ENCODE assay signal across 8 mouse cellular contexts in the genomic region with DNA sequence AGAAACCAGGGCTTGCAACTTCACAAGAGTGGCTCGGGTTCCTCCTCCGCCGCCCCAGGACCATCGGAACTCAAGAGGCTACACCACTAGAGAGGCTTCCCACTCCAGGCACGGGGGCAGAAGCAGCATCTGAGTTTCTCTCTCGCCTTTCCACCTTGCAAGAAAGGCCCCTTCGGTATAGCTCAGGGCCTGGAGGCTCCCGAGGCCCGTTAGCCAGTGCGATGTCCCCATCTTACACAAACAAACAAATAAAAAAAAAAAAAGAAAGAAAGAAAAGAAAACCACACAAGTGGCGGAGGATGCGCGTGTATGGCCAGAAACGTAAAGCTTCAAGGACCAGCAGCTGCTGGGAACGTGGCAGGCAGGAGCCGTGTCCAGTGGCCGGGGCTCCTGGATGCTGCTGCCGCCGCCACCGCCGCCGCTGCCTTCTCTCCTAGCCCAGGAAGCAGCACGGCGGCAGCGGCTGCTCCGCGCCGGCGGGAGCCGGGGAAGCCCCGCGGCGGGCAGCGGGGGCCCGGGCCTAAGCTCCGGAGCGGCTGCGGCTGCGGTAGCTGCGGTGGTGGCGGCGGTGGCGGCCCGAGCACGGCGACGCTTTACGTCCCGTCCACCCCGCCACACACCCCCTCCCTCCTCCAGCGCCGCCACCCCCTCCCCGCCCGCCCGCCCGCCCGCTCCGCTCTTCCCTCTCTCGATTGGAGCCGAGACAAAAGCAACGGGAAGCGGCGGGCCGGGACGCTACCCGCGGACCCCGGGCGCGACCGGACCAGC. TPM values are rescaled to one million over a fixed set of nuclear protein-coding genes. Genes with fewer than 3 reads are reported as not detected.
A peak's percentile ranks its signal among the peaks of the same experiment; 100 is the strongest.
DNase-seq lines count a peak whose midpoint lies in the region; ATAC-seq and TF ChIP-seq lines count a peak whose summit lies in the region.

No protein-coding gene starts in this region.

- H3K4me3 ChIP-seq in MEL (ENCODE audit: control insufficient read depth in 1 of 2, insufficient read depth in 1 of 2, low read depth in 2 of 2, low read length in 2 of 2) = peak overlapping the region; percentile 97 to 99
- H3K4me3 ChIP-seq in forebrain, embryonic 12.5 days (replicated peaks) = peak overlapping the region; percentile 88

- no peak for TF ChIP-seq EP300 in MEL (IDR thresholded peaks at IDR 0.05; ENCODE audit: low read depth in 1 of 2, low read length in 2 of 2)

- peak overlapping the region; percentile 68 for H3K4me2 ChIP-seq in forebrain, embryonic 12.5 days

- H3K4me1 ChIP-seq in MEL (ENCODE audit: control insufficient read depth in 1 of 2, insufficient read depth in 2 of 2, low read length in 2 of 2) = peaks cover 13 to 21% of the 10 kb centered on the region in 2 experiments
- peaks cover 14% of the 10 kb centered on the region for H3K4me1 ChIP-seq in forebrain, embryonic 12.5 days

- H3K27ac ChIP-seq in MEL (ENCODE audit: control insufficient read depth, low read depth, low read length) = peak overlapping the region; percentile 94
- H3K27ac ChIP-seq in forebrain, embryonic 12.5 days = peak overlapping the region; percentile 99

- H3K27me3 ChIP-seq in MEL (ENCODE audit: control insufficient read depth in 1 of 2, insufficient read depth in 2 of 2, low read length in 2 of 2) = no peaks in the 10 kb centered on the region
- no peaks in the 10 kb centered on the region for H3K27me3 ChIP-seq in forebrain, embryonic 12.5 days

- TF ChIP-seq CTCF in MEL (IDR thresholded peaks at IDR 0.05 in 2 of 3, conservative IDR thresholded peaks at IDR 0.05 in 1 of 3; ENCODE audit: control insufficient read depth in 1 of 3, insufficient read depth in 1 of 3, low read depth in 2 of 3, low read length in 3 of 3, poor library complexity in 1 of 3, severe bottlenecking in 1 of 3) = no peak

- TF ChIP-seq POLR2A in MEL (IDR thresholded peaks at IDR 0.05; ENCODE audit: control insufficient read depth in 1 of 2, insufficient read depth in 1 of 2, low read depth in 1 of 2, low read length in 2 of 2, poor library complexity in 1 of 2) = peak in 1 of 2 experiments; percentile 41; a peak in 1 of 4 replicates

- peak; percentile 82 for ATAC-seq in forebrain, embryonic 12.5 days (ENCODE audit: low FRiP score)
- ATAC-seq in hematopoietic stem cell, adult 5-6 weeks (replicated peaks in 1 of 2; ENCODE audit: insufficient read depth in 1 of 2, low FRiP score in 2 of 2, low TSS enrichment in 1 of 2, low read depth in 1 of 2, poor library complexity in 2 of 2, severe bottlenecking in 2 of 2) = peak; percentile 18 to 34

- H3K9ac ChIP-seq in MEL (ENCODE audit: control insufficient read depth, low read depth, low read length, poor library complexity, severe bottlenecking) = peak overlapping the region; percentile 90
- peak overlapping the region; percentile 99 for H3K9ac ChIP-seq in forebrain, embryonic 12.5 days

- no peaks in the 10 kb centered on the region for H3K9me3 ChIP-seq in MEL (replicated peaks; ENCODE audit: insufficient read depth, low read length)
- H3K9me3 ChIP-seq in forebrain, embryonic 12.5 days = no peaks in the 10 kb centered on the region

- DNase-seq in MEL (ENCODE audit: low read depth, low spot score) = peak; percentile 81
- peak; percentile 32 for DNase-seq in c-Kit-negative CD71-positive TER-119-positive erythroid progenitor cells, embryonic 14.5 days (ENCODE audit: low read depth, low spot score)
- peak; percentile 26 to 41 for DNase-seq in layer of hippocampus, postnatal 14 days (ENCODE audit: low spot score in 2 of 2)
- peak; percentile 38 for DNase-seq in lung, postnatal 36 days
- DNase-seq in right cerebral cortex, adult 18-20 months = peak; percentile 24
- peak; percentile 26 for DNase-seq in urinary bladder, adult 2 months (ENCODE audit: low spot score)

- no peak for TF ChIP-seq RAD21 in MEL (IDR thresholded peaks at IDR 0.05; ENCODE audit: low read depth, low read length)

- H3K36me3 ChIP-seq in MEL (ENCODE audit: control insufficient read depth in 1 of 2, insufficient read depth in 2 of 2, low read length in 2 of 2) = peaks cover 1 to 35% of the 10 kb centered on the region in 2 experiments; a peak in 3 of 4 replicates
- H3K36me3 ChIP-seq in forebrain, embryonic 12.5 days (replicated peaks) = 0 out of 2 replicates have a peak, but pooled peaks cover 9% of the 10 kb centered on the region

- WGBS in forebrain, embryonic 12.5 days = 0% methylated on average over 39 of the region's 71 CpGs

- peaks cover 49% of the 10 kb centered on the region for H3K79me2 ChIP-seq in MEL (ENCODE audit: control insufficient read depth, insufficient read depth, low read length, poor library complexity)

TF ChIP-seq in MEL, 35 proteins besides CTCF, POLR2A, EP300 and RAD21:
- TF ChIP-seq NELFE (IDR thresholded peaks at IDR 0.05; ENCODE audit: low read depth, low read length) (no peak; the same call in 1 of the 2 replicates), ELF1 (IDR thresholded peaks at IDR 0.05; ENCODE audit: low read depth, low read length) (no peak), CHD1 (IDR thresholded peaks at IDR 0.05; ENCODE audit: low read depth, low read length) (no peak), SIN3A (IDR thresholded peaks at IDR 0.05; ENCODE audit: low read length) (peak; percentile 62), USF2 (IDR thresholded peaks at IDR 0.05; ENCODE audit: borderline replicate concordance in 1 of 2, insufficient read depth in 1 of 2, low read depth in 1 of 2, low read length in 2 of 2) (no peak), TCF12 (IDR thresholded peaks at IDR 0.05; ENCODE audit: low read depth, low read length) (no peak), ZNF384 (IDR thresholded peaks at IDR 0.05; ENCODE audit: low read depth, low read length) (0 out of 2 replicates have a peak, but pooled peaks have one; percentile 30), POLR2AphosphoS2 (IDR thresholded peaks at IDR 0.05; ENCODE audit: low read length) (no peak; the same call in 1 of the 2 replicates), POLR2AphosphoS5 (IDR thresholded peaks at IDR 0.05; ENCODE audit: borderline replicate concordance, low read depth, low read length) (no peak), RCOR1 (IDR thresholded peaks at IDR 0.05; ENCODE audit: low read depth, low read length) (no peak), TBP (IDR thresholded peaks at IDR 0.05; ENCODE audit: low read depth, low read length) (0 out of 2 replicates have a peak, but pooled peaks have one; percentile 46), MYB (IDR thresholded peaks at IDR 0.05; ENCODE audit: low read depth, low read length) (no peak), GABPA (IDR thresholded peaks at IDR 0.05; ENCODE audit: low read depth, low read length) (no peak), MYC (IDR thresholded peaks at IDR 0.05; ENCODE audit: low read depth, low read length) (no peak), UBTF (IDR thresholded peaks at IDR 0.05; ENCODE audit: borderline replicate concordance, insufficient read depth, low read depth, low read length) (no peak), TAL1 (IDR thresholded peaks at IDR 0.05; ENCODE audit: low read length) (no peak), CHD2 (IDR thresholded peaks at IDR 0.05; ENCODE audit: low read length) (no peak), E2F4 (IDR thresholded peaks at IDR 0.05; ENCODE audit: borderline replicate concordance, low read depth, low read length) (no peak)

RNA-seq across cellular contexts. Expression of gene Cnot2, which starts 0.5 kb away (rescaled TPM):
- 84.6 and 88.8 TPM in 2 replicates for total RNA-seq in MEL (2012; rRNA removed)
- 100 to 1,000 TPM in 1 of 2 experiments, 10 to 100 TPM in 1; 84.3 to 554 TPM for polyA plus RNA-seq in MEL (2012; ENCODE audit: insufficient read depth in 1 of 2, insufficient read length in 2 of 2, low read depth in 1 of 2, low replicate concordance in 2 of 2, missing spikeins in 1 of 2)
- 124 and 125 TPM in 2 replicates for polyA plus RNA-seq in forebrain, embryonic 12.5 days (2016; fragmentation: Nextera tagmentation; extraction: Ambion mirVana)
- total RNA-seq in hematopoietic stem cell, adult 5-6 weeks (2017) = 149 and 164 TPM in 2 replicates
- total RNA-seq in layer of hippocampus, postnatal 14 days (2021) = 10 to 100 TPM; 69.2 to 69.3 TPM
- polyA plus RNA-seq in urinary bladder, adult 2 months (2012; rRNA removed) = 59.3 and 60.0 TPM in 2 replicates

Comparison
In these comparisons a context has a peak if more than half of its experiments do, and no peak if none do; other contexts are left out.
1. Peak in every context shown above with its lines: DNase-seq, ATAC-seq, H3K4me3 ChIP-seq and H3K27ac ChIP-seq.
2. DNase-seq: peak in every context shown above with its lines; median percentile 81 in MEL; 38 in lung, postnatal 36 days; 34 in layer of hippocampus, postnatal 14 days; 32 in c-Kit-negative CD71-positive TER-119-positive erythroid progenitor cells, embryonic 14.5 days; 26 in urinary bladder, adult 2 months; 24 in right cerebral cortex, adult 18-20 months.